Mouse (Mus musculus) bone marrow, adult 2 months (tissue): ENCODE data around the gene Rheb.

ENCODE experiments used
- CTCF ChIP-seq: fragments of 200-500 bp; IDR thresholded peaks from 2 replicates; pipeline ENCODE4 v1.5.1; 2011; ENCODE audit warnings: low read length, control low read depth; ENCODE audit not compliant: control insufficient read depth, insufficient read depth
- POLR2A ChIP-seq: fragments of 200-500 bp; IDR thresholded peaks from 2 replicates; pipeline ENCODE4 v1.6.1; 2011; ENCODE audit warnings: low read depth, mild to moderate bottlenecking, control low read depth, low read length, borderline replicate concordance; ENCODE audit not compliant: control insufficient read depth

- TF ChIP-seq CTCF (no peak), POLR2A (no peak)
These were observed 1.4 kb downstream of the Rheb start for GRCm38 (mm10) chr5:24840975-24841431.
